Mouse (Mus musculus): ENCODE results near the gene Atad5. TPM values are rescaled to one million over a fixed set of nuclear protein-coding genes. Genes with fewer than 3 reads are reported as not detected.

Atad5 gene
- polyA plus RNA-seq, 1 experiment from 2014 or later: 9.4 TPM

DNA sequence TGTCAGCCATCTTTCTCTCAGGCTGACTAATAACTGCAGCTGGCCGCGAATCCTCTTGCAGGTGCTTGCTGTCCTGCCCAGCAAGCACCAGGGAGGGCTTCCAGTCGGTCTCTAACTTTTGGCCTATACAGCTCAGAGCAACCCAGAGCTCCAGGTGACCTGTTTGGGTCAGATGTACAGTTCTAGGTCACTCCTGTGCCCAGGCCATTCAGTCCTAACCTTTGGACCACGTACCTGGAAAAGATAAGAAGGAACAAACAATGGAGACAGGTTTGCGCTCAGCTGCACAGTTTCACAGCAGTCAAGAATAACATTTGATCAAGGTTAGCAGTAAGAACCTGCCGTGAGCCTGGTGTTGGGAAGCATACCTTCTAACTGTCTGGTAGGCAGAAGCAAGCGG, 69.8 kb downstream of the Atad5 start:
- no peak overlapping the region for H3K4me2 ChIP-seq (ENCODE audit: low read depth, low read length)
- H3K4me1 ChIP-seq (ENCODE audit: control insufficient read depth, insufficient read depth, low read length): no peaks in the 10 kb centered on the region
- DNase-seq (ENCODE audit: low spot score) (no peak), ATAC-seq (ENCODE audit: low read depth) (no peak)
- H3K27ac ChIP-seq (replicated peaks; ENCODE audit: low read depth, low read length): no peak overlapping the region
- whole genome bisulfite sequencing: 89% methylated on average over 7 of the region's 7 CpGs
- H3K36me3 ChIP-seq (ENCODE audit: control insufficient read depth, insufficient read depth, low read length): no peaks in the 10 kb centered on the region
- no peaks in the 10 kb centered on the region for H3K9me3 ChIP-seq (ENCODE audit: control insufficient read depth, low read length)
- no peak overlapping the region for H3K9ac ChIP-seq (ENCODE audit: low read depth, low read length)
- no peak overlapping the region for H3K4me3 ChIP-seq (ENCODE audit: low read depth, low read length)
- peaks cover 23% of the 10 kb centered on the region for H3K27me3 ChIP-seq (replicated peaks; ENCODE audit: control insufficient read depth, insufficient read depth, low read length)

DNA sequence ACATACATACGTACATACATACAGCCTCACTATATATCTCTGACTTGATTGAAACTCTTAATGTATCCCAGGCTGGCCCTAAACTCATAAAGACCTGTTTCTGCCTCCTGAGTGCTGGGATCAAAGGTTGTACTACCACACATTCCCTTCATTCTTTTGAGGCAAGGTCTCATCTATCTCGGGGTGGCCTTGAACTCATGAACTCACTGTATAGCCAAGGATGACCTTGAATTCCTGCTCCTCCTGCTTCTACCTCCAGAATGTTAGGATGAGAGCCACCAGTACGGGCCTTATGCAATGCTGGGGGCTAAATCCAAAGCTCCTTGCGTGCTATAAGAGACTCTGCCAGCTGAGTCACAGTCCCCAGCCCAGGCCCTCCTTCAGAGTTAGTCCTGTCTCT, 71.8 kb downstream of the Atad5 start:
- Histone ChIP-seq H3K9ac (ENCODE audit: low read depth, low read length) (no peak overlapping the region), H3K27ac (replicated peaks; ENCODE audit: low read depth, low read length) (no peak overlapping the region), H3K4me2 (ENCODE audit: low read depth, low read length) (no peak overlapping the region), H3K27me3 (replicated peaks; ENCODE audit: control insufficient read depth, insufficient read depth, low read length) (peaks cover 3% of the 10 kb centered on the region; the same call in 1 of the 2 replicates), H3K36me3 (ENCODE audit: control insufficient read depth, insufficient read depth, low read length) (no peaks in the 10 kb centered on the region), H3K4me1 (ENCODE audit: control insufficient read depth, insufficient read depth, low read length) (no peaks in the 10 kb centered on the region), H3K9me3 (ENCODE audit: control insufficient read depth, low read length) (no peaks in the 10 kb centered on the region), H3K4me3 (ENCODE audit: low read depth, low read length) (no peak overlapping the region)
- ATAC-seq (ENCODE audit: low read depth) (no peak), DNase-seq (ENCODE audit: low spot score) (no peak)
- 66% methylated on average over 4 of the region's 4 CpGs for WGBS

DNA sequence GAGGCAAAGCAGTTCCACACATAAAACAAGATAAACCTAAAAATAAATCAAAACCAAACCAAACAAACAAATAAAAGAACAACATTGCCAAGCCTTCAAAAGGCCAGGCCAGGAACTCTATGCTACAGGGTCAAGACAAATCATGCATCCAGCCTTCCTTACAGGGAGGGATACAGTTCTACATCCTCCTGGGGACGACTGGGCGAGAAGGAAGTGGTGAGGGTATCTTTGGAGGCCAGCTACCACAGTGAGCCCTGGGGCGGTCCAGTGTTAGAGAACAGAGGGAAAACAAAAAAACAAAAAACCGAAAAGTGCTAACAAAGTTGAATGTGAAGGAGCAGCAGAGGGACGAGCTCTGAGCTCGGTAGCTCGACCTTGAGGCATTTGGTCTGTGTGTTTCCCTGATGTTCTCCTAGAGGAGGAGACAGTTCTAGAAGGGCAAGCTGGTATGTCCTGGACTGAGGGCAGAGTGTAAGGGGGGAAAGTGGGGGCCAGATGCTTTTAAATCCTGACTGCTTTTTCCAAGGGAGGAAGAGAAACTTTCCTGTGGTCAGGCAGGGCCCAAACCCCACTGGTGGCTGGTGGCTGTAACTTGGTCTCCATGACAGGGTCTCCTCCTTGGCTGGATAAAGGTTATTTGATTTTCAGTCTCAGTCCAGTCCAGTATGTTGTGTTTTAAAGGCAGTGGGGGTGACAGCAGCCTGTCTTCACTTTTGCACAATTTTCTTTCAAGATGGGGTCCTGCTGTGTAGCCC, 74.3 kb downstream of the Atad5 start:
- no peaks in the 10 kb centered on the region for H3K9me3 ChIP-seq (ENCODE audit: control insufficient read depth, low read length)
- DNase-seq (ENCODE audit: low spot score) (no peak), ATAC-seq (ENCODE audit: low read depth) (no peak)
- H3K27me3 ChIP-seq (replicated peaks; ENCODE audit: control insufficient read depth, insufficient read depth, low read length): no peaks in the 10 kb centered on the region
- WGBS: 51% methylated on average over 7 of the region's 7 CpGs
- H3K4me1 ChIP-seq (ENCODE audit: control insufficient read depth, insufficient read depth, low read length): no peaks in the 10 kb centered on the region
- no peaks in the 10 kb centered on the region for H3K36me3 ChIP-seq (ENCODE audit: control insufficient read depth, insufficient read depth, low read length)
- no peak overlapping the region for H3K4me2 ChIP-seq (ENCODE audit: low read depth, low read length)
- no peak overlapping the region for H3K27ac ChIP-seq (replicated peaks; ENCODE audit: low read depth, low read length)
- no peak overlapping the region for H3K9ac ChIP-seq (ENCODE audit: low read depth, low read length)
- no peak overlapping the region for H3K4me3 ChIP-seq (ENCODE audit: low read depth, low read length)

DNA sequence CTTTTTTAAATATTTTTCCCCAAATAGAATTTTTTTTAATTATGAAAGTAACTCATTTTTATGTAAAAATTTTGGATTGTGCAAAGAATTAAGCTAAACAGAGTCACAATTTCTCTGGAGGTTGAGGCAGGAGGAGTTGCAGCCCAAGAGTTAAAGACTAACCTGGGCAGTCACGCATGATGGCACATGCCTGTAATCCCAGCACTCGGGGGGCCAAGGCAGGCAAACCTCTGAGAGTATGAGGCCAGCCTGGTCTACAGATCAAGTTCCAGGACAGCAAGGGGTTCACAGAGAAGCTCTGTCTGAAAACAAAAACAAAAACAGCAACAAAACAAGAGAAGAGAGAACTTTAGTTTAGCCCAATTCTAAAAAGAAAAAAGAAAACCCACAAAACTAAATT, 75.0 kb downstream of the Atad5 start:
- Histone ChIP-seq H3K9ac (ENCODE audit: low read depth, low read length) (no peak overlapping the region), H3K36me3 (ENCODE audit: control insufficient read depth, insufficient read depth, low read length) (no peaks in the 10 kb centered on the region), H3K27me3 (replicated peaks; ENCODE audit: control insufficient read depth, insufficient read depth, low read length) (no peaks in the 10 kb centered on the region), H3K4me3 (ENCODE audit: low read depth, low read length) (no peak overlapping the region), H3K4me1 (ENCODE audit: control insufficient read depth, insufficient read depth, low read length) (no peaks in the 10 kb centered on the region), H3K27ac (replicated peaks; ENCODE audit: low read depth, low read length) (no peak overlapping the region), H3K4me2 (ENCODE audit: low read depth, low read length) (no peak overlapping the region), H3K9me3 (ENCODE audit: control insufficient read depth, low read length) (no peaks in the 10 kb centered on the region)
- WGBS: 40% methylated on average over 2 of the region's 2 CpGs
- ATAC-seq (ENCODE audit: low read depth): no peak
- DNase-seq (ENCODE audit: low spot score): no peak

DNA sequence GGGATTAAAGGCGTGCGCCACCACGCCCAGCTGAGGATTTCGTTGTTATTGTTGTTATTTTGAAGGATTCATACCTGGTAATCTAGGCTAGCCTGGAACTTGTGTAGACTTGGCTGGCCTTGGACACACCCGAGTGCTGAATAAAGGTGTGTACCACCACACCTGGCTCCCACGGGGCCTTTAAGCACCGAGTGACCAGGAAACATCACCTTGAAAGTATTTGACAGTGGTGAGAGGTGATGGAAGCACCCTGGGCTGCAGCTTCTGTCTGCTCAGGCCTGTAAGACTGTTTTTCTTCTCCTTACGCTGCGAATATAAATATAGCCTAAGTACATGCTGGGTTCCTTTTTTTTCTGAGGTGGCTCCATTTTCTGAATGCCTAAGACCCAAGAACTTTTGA, 78.9 kb downstream of the Atad5 start:
- Histone ChIP-seq H3K9ac (ENCODE audit: low read depth, low read length) (no peak overlapping the region), H3K9me3 (ENCODE audit: control insufficient read depth, low read length) (no peaks in the 10 kb centered on the region), H3K4me1 (ENCODE audit: control insufficient read depth, insufficient read depth, low read length) (no peaks in the 10 kb centered on the region), H3K4me2 (ENCODE audit: low read depth, low read length) (no peak overlapping the region), H3K36me3 (ENCODE audit: control insufficient read depth, insufficient read depth, low read length) (no peaks in the 10 kb centered on the region), H3K4me3 (ENCODE audit: low read depth, low read length) (no peak overlapping the region), H3K27ac (replicated peaks; ENCODE audit: low read depth, low read length) (no peak overlapping the region), H3K27me3 (replicated peaks; ENCODE audit: control insufficient read depth, insufficient read depth, low read length) (no peaks in the 10 kb centered on the region)
- 93% methylated on average over 9 of the region's 9 CpGs for WGBS
- ATAC-seq (ENCODE audit: low read depth): no peak
- DNase-seq (ENCODE audit: low spot score): no peak

DNA sequence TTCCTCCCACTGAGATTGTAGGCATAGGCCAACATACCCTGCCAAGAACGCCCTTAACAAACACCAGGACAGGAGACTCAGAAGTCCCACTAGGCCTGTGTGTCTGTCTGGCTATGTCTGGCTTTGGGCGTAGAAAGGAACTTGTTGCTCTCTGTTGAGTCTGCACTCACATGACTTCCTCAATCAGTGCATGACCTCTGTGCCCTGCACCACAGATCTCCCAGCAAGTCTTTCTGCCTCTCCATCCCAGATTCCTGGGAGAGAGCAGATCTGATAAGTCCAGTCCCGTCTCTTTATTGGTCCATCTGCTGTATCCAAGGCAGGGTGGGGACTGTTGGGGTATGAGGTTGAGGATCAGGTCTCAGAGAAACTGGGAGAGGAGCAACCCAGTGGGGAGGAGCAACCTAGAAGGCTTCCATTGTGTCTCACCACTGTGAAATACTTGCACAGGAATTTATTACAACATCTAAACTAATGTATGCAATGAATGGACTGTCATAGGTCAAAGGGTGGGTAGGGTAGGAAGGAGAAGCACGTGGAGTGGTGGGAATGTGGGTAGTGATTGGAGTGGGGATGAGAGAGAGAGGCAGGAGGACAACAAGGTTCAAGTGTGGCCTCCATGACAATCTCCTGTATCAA, 79.5 kb downstream of the Atad5 start:
- H3K4me3 ChIP-seq (ENCODE audit: low read depth, low read length): no peak overlapping the region
- 68% methylated on average over 4 of the region's 4 CpGs for WGBS
- no peak overlapping the region for H3K9ac ChIP-seq (ENCODE audit: low read depth, low read length)
- no peak overlapping the region for H3K27ac ChIP-seq (replicated peaks; ENCODE audit: low read depth, low read length)
- H3K4me1 ChIP-seq (ENCODE audit: control insufficient read depth, insufficient read depth, low read length): no peaks in the 10 kb centered on the region
- ATAC-seq (ENCODE audit: low read depth): no peak
- no peaks in the 10 kb centered on the region for H3K9me3 ChIP-seq (ENCODE audit: control insufficient read depth, low read length)
- no peak for DNase-seq (ENCODE audit: low spot score)
- H3K36me3 ChIP-seq (ENCODE audit: control insufficient read depth, insufficient read depth, low read length): no peaks in the 10 kb centered on the region
- no peaks in the 10 kb centered on the region for H3K27me3 ChIP-seq (replicated peaks; ENCODE audit: control insufficient read depth, insufficient read depth, low read length)
- no peak overlapping the region for H3K4me2 ChIP-seq (ENCODE audit: low read depth, low read length)

DNA sequence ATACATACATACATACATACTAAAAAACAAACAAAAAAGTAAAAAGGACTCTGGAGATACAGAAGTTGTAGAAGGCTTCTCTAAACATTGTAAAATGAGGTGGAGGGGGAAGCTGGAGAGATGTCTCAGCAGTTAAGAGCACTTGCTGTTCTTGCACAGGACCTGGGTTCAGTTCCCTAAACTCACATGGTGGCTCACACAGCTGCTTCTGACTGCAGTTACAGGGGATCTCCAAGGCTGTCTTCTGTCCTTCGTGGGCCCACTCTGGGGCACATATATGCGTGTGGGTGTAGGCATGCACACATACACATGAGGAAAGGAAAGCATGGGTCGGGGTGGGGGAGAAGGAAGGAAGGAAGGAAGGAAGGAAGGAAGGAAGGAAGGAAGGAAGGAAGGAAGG, 80.4 kb downstream of the Atad5 start:
- H3K9me3 ChIP-seq (ENCODE audit: control insufficient read depth, low read length): no peaks in the 10 kb centered on the region
- H3K9ac ChIP-seq (ENCODE audit: low read depth, low read length): no peak overlapping the region
- H3K4me3 ChIP-seq (ENCODE audit: low read depth, low read length): no peak overlapping the region
- no peak overlapping the region for H3K27ac ChIP-seq (replicated peaks; ENCODE audit: low read depth, low read length)
- no peaks in the 10 kb centered on the region for H3K4me1 ChIP-seq (ENCODE audit: control insufficient read depth, insufficient read depth, low read length)
- no peaks in the 10 kb centered on the region for H3K27me3 ChIP-seq (replicated peaks; ENCODE audit: control insufficient read depth, insufficient read depth, low read length)
- H3K4me2 ChIP-seq (ENCODE audit: low read depth, low read length): no peak overlapping the region
- DNase-seq (ENCODE audit: low spot score) (no peak), ATAC-seq (ENCODE audit: low read depth) (no peak)
- no peaks in the 10 kb centered on the region for H3K36me3 ChIP-seq (ENCODE audit: control insufficient read depth, insufficient read depth, low read length)
- WGBS: 92% methylated on average over 3 of the region's 3 CpGs

DNA sequence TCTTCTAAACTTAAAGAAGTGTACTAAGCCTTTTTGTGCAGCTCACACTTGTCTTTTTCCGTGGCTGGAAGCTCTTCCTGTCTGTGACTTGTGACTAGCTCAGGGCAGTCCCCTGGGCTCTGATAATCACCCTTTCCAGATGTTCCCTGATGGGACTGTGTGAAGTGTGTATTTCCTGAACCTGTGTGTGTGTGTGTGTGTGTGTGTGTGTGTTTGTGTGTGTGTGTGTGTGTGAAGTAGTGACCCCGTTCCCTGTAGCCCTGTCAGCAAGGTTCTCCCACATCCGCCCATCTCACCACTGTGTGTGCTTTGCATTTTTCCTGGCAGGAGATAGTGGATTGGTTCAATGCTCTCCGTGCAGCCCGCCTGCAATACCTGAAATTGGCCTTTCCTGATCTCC, 81.2 kb downstream of the Atad5 start:
- Histone ChIP-seq H3K4me1 (ENCODE audit: control insufficient read depth, insufficient read depth, low read length) (no peaks in the 10 kb centered on the region), H3K36me3 (ENCODE audit: control insufficient read depth, insufficient read depth, low read length) (no peaks in the 10 kb centered on the region), H3K4me2 (ENCODE audit: low read depth, low read length) (no peak overlapping the region), H3K9me3 (ENCODE audit: control insufficient read depth, low read length) (no peaks in the 10 kb centered on the region), H3K9ac (ENCODE audit: low read depth, low read length) (no peak overlapping the region), H3K27me3 (replicated peaks; ENCODE audit: control insufficient read depth, insufficient read depth, low read length) (no peaks in the 10 kb centered on the region), H3K4me3 (ENCODE audit: low read depth, low read length) (no peak overlapping the region), H3K27ac (replicated peaks; ENCODE audit: low read depth, low read length) (no peak overlapping the region)
- 58% methylated on average over 5 of the region's 5 CpGs for WGBS
- ATAC-seq (ENCODE audit: low read depth) (no peak), DNase-seq (ENCODE audit: low spot score) (no peak)

DNA sequence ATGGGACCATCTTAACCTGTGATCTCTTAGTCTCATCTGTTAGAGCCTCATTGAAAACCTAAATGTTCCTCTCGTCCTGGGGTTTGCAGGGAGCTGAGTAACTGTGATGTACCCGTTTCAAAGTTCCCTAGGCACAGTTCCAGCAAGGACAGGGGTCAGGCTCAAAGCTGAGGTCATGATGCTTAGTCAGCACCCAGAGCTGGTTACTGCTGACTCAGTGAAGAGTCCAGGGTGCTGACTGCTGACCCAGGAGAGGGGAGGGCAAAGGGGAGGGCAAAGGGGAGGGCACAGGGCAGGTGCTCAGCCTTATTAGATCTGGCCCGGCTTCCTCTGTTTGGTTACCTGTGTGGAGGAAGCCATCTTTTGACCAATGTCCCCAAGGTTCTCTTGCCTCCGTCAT, 82.7 kb downstream of the Atad5 start:
- no peak overlapping the region for H3K4me3 ChIP-seq (ENCODE audit: low read depth, low read length)
- no peak overlapping the region for H3K27ac ChIP-seq (replicated peaks; ENCODE audit: low read depth, low read length)
- no peaks in the 10 kb centered on the region for H3K27me3 ChIP-seq (replicated peaks; ENCODE audit: control insufficient read depth, insufficient read depth, low read length)
- no peak for DNase-seq (ENCODE audit: low spot score)
- no peak for ATAC-seq (ENCODE audit: low read depth)
- H3K9me3 ChIP-seq (ENCODE audit: control insufficient read depth, low read length): no peaks in the 10 kb centered on the region
- no peaks in the 10 kb centered on the region for H3K4me1 ChIP-seq (ENCODE audit: control insufficient read depth, insufficient read depth, low read length)
- 68% methylated on average over 4 of the region's 4 CpGs for WGBS
- H3K4me2 ChIP-seq (ENCODE audit: low read depth, low read length): no peak overlapping the region
- no peaks in the 10 kb centered on the region for H3K36me3 ChIP-seq (ENCODE audit: control insufficient read depth, insufficient read depth, low read length)
- H3K9ac ChIP-seq (ENCODE audit: low read depth, low read length): no peak overlapping the region
